In genomic region chr1:51096848-51097598, GRCm38 (mm10) we compare ENCODE assay signal across 12 mouse cellular contexts.
DNase-seq lines count a peak whose midpoint lies in the region; ATAC-seq and TF ChIP-seq lines count a peak whose summit lies in the region.
"Had no signal": no experiment of that assay in that cellular context is flagged by ENCODE, and none has a peak within 500 bp of the region (broad histone marks: within the 10 kb centered on the region; RNA-seq: fewer than 3 reads in every experiment).

No protein-coding gene starts in this region.

- H3K9me3 ChIP-seq in forebrain, embryonic 11.5 days (ENCODE audit: control insufficient read depth, low read length), result no peaks in the 10 kb centered on the region
- H3K9me3 ChIP-seq in forebrain, embryonic 12.5 days, result no peaks in the 10 kb centered on the region
- no peaks in the 10 kb centered on the region for H3K9me3 ChIP-seq in kidney, postnatal 0 days (replicated peaks; ENCODE audit: low read length)
- no peaks in the 10 kb centered on the region for H3K9me3 ChIP-seq in hindbrain, embryonic 14.5 days (ENCODE audit: control insufficient read depth, low read length)
- H3K9me3 ChIP-seq in midbrain, postnatal 0 days (ENCODE audit: low read length), result no peaks in the 10 kb centered on the region
- H3K9me3 ChIP-seq: heart, embryonic 13.5 days; megakaryocyte, embryonic 14.5 days had no signal

- no peak overlapping the region for H3K27ac ChIP-seq in forebrain, embryonic 11.5 days (ENCODE audit: low read depth, low read length)
- H3K27ac ChIP-seq in forebrain, embryonic 12.5 days, result no peak overlapping the region
- H3K27ac ChIP-seq in kidney, postnatal 0 days, result no peak overlapping the region
- H3K27ac ChIP-seq in hindbrain, embryonic 14.5 days, result peak overlapping the region; percentile 52
- 0 out of 2 replicates have a peak overlapping the region, but pooled peaks have one; percentile 32 for H3K27ac ChIP-seq in midbrain, postnatal 0 days (ENCODE audit: low read depth, low read length)
- H3K27ac ChIP-seq: heart, embryonic 13.5 days had no signal

- ATAC-seq in forebrain, embryonic 11.5 days (replicated peaks; ENCODE audit: low FRiP score), result 0 out of 2 replicates have a peak, but pooled peaks have one; percentile 42
- ATAC-seq in forebrain, embryonic 12.5 days (ENCODE audit: low FRiP score), result no peak; the same call in 1 of the 2 replicates
- no peak for ATAC-seq in kidney, postnatal 0 days (replicated peaks; ENCODE audit: low FRiP score, low read depth)
- ATAC-seq in hindbrain, embryonic 14.5 days (ENCODE audit: low FRiP score), result peak; percentile 71
- ATAC-seq in midbrain, postnatal 0 days (ENCODE audit: low FRiP score), result no peak

- H3K27me3 ChIP-seq in forebrain, embryonic 11.5 days (ENCODE audit: control insufficient read depth, insufficient read depth, low read length), result no peaks in the 10 kb centered on the region
- no peaks in the 10 kb centered on the region for H3K27me3 ChIP-seq in forebrain, embryonic 12.5 days
- no peaks in the 10 kb centered on the region for H3K27me3 ChIP-seq in kidney, postnatal 0 days (ENCODE audit: insufficient read depth, low read length)
- H3K27me3 ChIP-seq in hindbrain, embryonic 14.5 days (ENCODE audit: control insufficient read depth, insufficient read depth, low read length), result no peaks in the 10 kb centered on the region
- no peaks in the 10 kb centered on the region for H3K27me3 ChIP-seq in midbrain, postnatal 0 days (ENCODE audit: insufficient read depth, low read length)
- H3K27me3 ChIP-seq: heart, embryonic 13.5 days; megakaryocyte, embryonic 14.5 days had no signal

- H3K4me3 ChIP-seq in forebrain, embryonic 11.5 days (ENCODE audit: low read depth, low read length), result no peak overlapping the region
- H3K4me3 ChIP-seq in forebrain, embryonic 12.5 days (replicated peaks), result no peak overlapping the region
- H3K4me3 ChIP-seq in kidney, postnatal 0 days (replicated peaks; ENCODE audit: low read depth, low read length), result no peak overlapping the region
- no peak overlapping the region for H3K4me3 ChIP-seq in hindbrain, embryonic 14.5 days (replicated peaks; ENCODE audit: low read length)
- no peak overlapping the region for H3K4me3 ChIP-seq in midbrain, postnatal 0 days (ENCODE audit: low read depth, low read length)
- H3K4me3 ChIP-seq: heart, embryonic 13.5 days; megakaryocyte, embryonic 14.5 days had no signal

- H3K4me1 ChIP-seq in forebrain, embryonic 11.5 days (replicated peaks; ENCODE audit: control insufficient read depth, insufficient read depth, low read length), result no peaks in the 10 kb centered on the region
- peaks cover 11% of the 10 kb centered on the region; the same call in 1 of the 2 replicates for H3K4me1 ChIP-seq in forebrain, embryonic 12.5 days
- H3K4me1 ChIP-seq in kidney, postnatal 0 days (replicated peaks; ENCODE audit: insufficient read depth, low read length), result no peaks in the 10 kb centered on the region
- H3K4me1 ChIP-seq in hindbrain, embryonic 14.5 days (replicated peaks; ENCODE audit: control insufficient read depth, insufficient read depth, low read length), result peaks cover 11% of the 10 kb centered on the region; the same call in 1 of the 2 replicates
- H3K4me1 ChIP-seq in midbrain, postnatal 0 days (ENCODE audit: insufficient read depth, low read length), result no peaks in the 10 kb centered on the region
- H3K4me1 ChIP-seq: megakaryocyte, embryonic 14.5 days had no signal

- WGBS in forebrain, embryonic 11.5 days, result 82% methylated on average over 4 of the region's 4 CpGs
- WGBS in forebrain, embryonic 12.5 days, result 72% methylated on average over 4 of the region's 4 CpGs
- 72% methylated on average over 4 of the region's 4 CpGs for whole genome bisulfite sequencing in kidney, postnatal 0 days
- 58% methylated on average over 4 of the region's 4 CpGs for WGBS in hindbrain, embryonic 14.5 days
- 68% methylated on average over 4 of the region's 4 CpGs for WGBS in midbrain, postnatal 0 days

- TF ChIP-seq CTCF in kidney, postnatal 0 days (IDR thresholded peaks at IDR 0.05; ENCODE audit: low read depth), result no peak
- no peak for TF ChIP-seq CTCF in midbrain, postnatal 0 days (IDR thresholded peaks at IDR 0.05)

- DNase-seq in forebrain, embryonic 11.5 days (ENCODE audit: low spot score), result no peak
- DNase-seq in kidney, postnatal 0 days (ENCODE audit: low spot score), result peak; percentile 8
- DNase-seq in kidney, adult 18-20 months, result no peak
- no peak for DNase-seq in hindbrain, embryonic 14.5 days (ENCODE audit: low spot score)
- no peak for DNase-seq in midbrain, postnatal 0 days (ENCODE audit: low spot score)
- no peak for DNase-seq in embryo, embryonic 11 days
- no peak for DNase-seq in thymus, adult 18-20 months
- DNase-seq: adrenal gland, postnatal 10 days; right cerebral cortex, adult 18-20 months had no signal

- no peak overlapping the region for H3K9ac ChIP-seq in forebrain, embryonic 11.5 days (ENCODE audit: low read length)
- H3K9ac ChIP-seq in forebrain, embryonic 12.5 days, result no peak overlapping the region
- H3K9ac ChIP-seq in kidney, postnatal 0 days (ENCODE audit: low read depth, low read length), result no peak overlapping the region
- H3K9ac ChIP-seq in hindbrain, embryonic 14.5 days, result no peak overlapping the region
- no peak overlapping the region for H3K9ac ChIP-seq in midbrain, postnatal 0 days (replicated peaks; ENCODE audit: low read length, poor library complexity, severe bottlenecking)
- H3K9ac ChIP-seq: heart, embryonic 13.5 days had no signal

- H3K36me3 ChIP-seq in forebrain, embryonic 11.5 days (ENCODE audit: control insufficient read depth, insufficient read depth, low read length), result no peaks in the 10 kb centered on the region
- H3K36me3 ChIP-seq in forebrain, embryonic 12.5 days (replicated peaks), result no peaks in the 10 kb centered on the region
- no peaks in the 10 kb centered on the region for H3K36me3 ChIP-seq in kidney, postnatal 0 days (ENCODE audit: insufficient read depth, low read length)
- no peaks in the 10 kb centered on the region for H3K36me3 ChIP-seq in hindbrain, embryonic 14.5 days (replicated peaks; ENCODE audit: control insufficient read depth, insufficient read depth)
- H3K36me3 ChIP-seq in midbrain, postnatal 0 days (ENCODE audit: insufficient read depth, low read length), result no peaks in the 10 kb centered on the region
- H3K36me3 ChIP-seq: heart, embryonic 13.5 days had no signal

- H3K4me2 ChIP-seq in forebrain, embryonic 11.5 days (ENCODE audit: low read depth, low read length, severe bottlenecking), result no peak overlapping the region
- no peak overlapping the region for H3K4me2 ChIP-seq in forebrain, embryonic 12.5 days
- no peak overlapping the region for H3K4me2 ChIP-seq in kidney, postnatal 0 days (ENCODE audit: low read length)
- H3K4me2 ChIP-seq in hindbrain, embryonic 14.5 days (replicated peaks), result no peak overlapping the region
- H3K4me2 ChIP-seq in midbrain, postnatal 0 days (ENCODE audit: low read depth, low read length, poor library complexity, severe bottlenecking), result no peak overlapping the region
- H3K4me2 ChIP-seq: heart, embryonic 13.5 days had no signal

Comparison
In these comparisons a context has a peak if more than half of its experiments do, and no peak if none do; other contexts are left out.
1. ATAC-seq: peak in forebrain, embryonic 11.5 days (single experiment) and hindbrain, embryonic 14.5 days (single experiment); none in forebrain, embryonic 12.5 days (single experiment), kidney, postnatal 0 days (single experiment) and midbrain, postnatal 0 days (single experiment).
2. H3K27ac ChIP-seq: peak in hindbrain, embryonic 14.5 days (single experiment) and midbrain, postnatal 0 days (single experiment); none in forebrain, embryonic 11.5 days (single experiment), forebrain, embryonic 12.5 days (single experiment) and kidney, postnatal 0 days (single experiment).